Mouse (Mus musculus): Measurements from ENCODE around the gene Olfr206.

GRCm38 (mm10) chr16:59393300-59393699 is 44.3 kb upstream of the Olfr206 start:
- no peak for TF ChIP-seq CTCF (IDR thresholded peaks at IDR 0.05; ENCODE audit: low read depth, low read length)
- TF ChIP-seq POLR2A (IDR thresholded peaks at IDR 0.05; ENCODE audit: insufficient read depth, low read length), result no peak

Measured in ES-Bruce4 (cell line).